Mouse (Mus musculus) E14TG2a.4 (cell line): ENCODE results near the gene Sp6.

Experiments used
- CTCF ChIP-seq: conservative IDR thresholded peaks from 2 replicates; pipeline ENCODE4 v1.5.1; 2014; ENCODE audit warnings: low read length
- NANOG ChIP-seq: IDR thresholded peaks from 2 replicates; pipeline ENCODE4 v1.6.1; 2014; ENCODE audit warnings: borderline replicate concordance, low read length, mixed read lengths
- POU5F1 ChIP-seq: IDR thresholded peaks from 2 replicates; pipeline ENCODE4 v1.6.1; 2014; ENCODE audit warnings: low read length, borderline replicate concordance

DNA sequence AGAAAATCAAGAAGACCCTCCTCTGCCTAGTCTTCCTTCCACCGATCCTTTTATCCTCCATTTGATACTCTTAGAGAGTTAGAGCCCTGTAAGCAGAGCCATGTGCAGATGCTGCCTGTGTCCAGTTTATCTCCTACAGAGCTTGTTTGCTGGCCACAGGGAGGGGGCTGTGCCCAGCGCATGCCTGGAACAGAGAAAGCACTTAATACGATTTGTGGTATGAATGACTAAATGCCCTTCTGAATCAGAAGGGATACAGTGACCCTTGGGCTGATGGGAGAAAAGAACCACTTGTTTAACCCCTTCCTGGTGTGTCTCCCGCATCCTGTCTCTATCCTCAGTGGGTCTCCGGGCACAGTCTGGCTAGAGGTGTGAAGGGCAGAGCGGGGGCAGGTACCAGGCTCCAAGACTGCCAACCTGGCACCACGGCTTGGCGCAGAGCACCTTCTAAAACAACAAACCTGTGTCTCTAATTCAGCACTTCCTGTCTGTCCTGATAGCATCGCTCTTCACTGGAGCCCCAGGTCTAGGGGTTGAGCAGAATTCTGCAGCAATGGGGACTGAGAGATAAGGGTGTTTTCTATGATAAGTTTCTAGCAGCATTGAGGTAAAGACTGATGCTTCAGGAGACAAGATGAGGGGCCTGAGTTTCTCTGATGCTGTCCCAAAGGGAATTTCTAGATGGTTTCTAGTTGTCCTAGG, 6.0 kb upstream of the Sp6 start:
- no peak for TF ChIP-seq CTCF
- no peak for TF ChIP-seq POU5F1
- no peak for TF ChIP-seq NANOG
